Mouse (Mus musculus): ENCODE data around the gene Smc3.

DNA sequence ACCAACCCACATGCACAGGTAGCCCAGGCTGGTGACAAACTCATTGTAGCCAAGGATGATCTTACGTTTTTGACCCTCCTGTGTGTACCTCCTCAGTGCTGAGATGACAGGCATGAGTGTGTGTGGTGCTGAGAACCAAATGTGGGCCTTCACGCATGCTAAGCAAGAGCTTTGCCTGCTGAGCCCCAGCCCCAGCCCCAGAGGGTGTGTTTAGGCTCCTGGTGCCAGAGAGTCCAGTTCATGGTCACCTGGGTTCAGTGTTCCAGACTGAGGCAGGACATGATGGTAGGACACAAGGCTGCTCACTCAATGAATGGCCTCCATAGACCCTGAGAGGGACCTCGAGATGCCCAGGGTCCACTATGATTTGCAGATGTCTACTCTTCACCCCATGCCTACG, 65.2 kb downstream of the Smc3 start:
- TF ChIP-seq ZC3H11A (IDR thresholded peaks at IDR 0.05; ENCODE audit: borderline replicate concordance, low read depth, low read length) (no peak), HCFC1 (IDR thresholded peaks at IDR 0.05; ENCODE audit: borderline replicate concordance, insufficient read depth, low read length) (no peak)

Data from ES-E14 (cell line).